Comparison of ENCODE assay signal across 12 mouse cellular contexts in the genomic region with DNA sequence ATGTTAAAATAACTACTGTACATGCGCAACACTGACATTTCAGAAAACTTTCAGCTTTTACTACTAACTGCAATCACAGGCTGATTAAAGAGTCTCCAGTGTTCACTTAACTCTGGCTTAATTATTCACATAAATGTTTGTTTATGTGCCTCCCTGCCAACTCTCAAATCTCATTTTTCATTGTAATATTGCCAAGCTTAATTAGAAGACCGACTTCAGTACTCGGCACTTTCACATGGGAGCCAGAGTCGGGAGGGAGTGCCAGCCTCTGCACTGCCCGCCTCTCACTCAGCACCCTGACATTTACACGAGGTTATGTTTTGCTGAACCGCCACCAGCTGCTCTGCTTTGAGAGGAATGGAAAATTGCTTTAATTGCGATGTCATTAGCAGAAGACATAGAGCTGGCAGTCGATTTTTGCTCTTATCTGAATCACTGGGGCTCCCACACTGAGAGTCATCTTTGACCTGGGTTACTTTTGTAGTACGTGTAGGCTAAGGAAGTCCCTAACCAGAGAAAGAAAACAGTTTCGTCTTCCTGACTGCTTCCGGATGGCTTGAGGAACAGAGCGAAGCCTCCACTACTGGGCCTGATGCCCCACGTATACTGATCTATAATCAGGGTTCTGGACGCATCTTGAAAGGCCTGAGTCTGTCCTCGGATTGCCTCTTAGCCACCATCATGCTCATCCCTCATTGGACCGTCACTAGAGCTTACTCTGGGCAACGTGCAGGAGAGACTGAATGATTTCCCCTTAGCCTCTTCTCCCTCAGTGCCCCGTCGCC. TPM values are rescaled to one million over a fixed set of nuclear protein-coding genes. Genes with fewer than 3 reads are reported as not detected.
DNase-seq lines count a peak whose midpoint lies in the region; ATAC-seq lines count a peak whose summit lies in the region.
"Had no signal": no experiment of that assay in that cellular context is flagged by ENCODE, and none has a peak within 500 bp of the region (broad histone marks: within the 10 kb centered on the region; RNA-seq: fewer than 3 reads in every experiment).

No protein-coding gene starts in this region.

- H3K4me2 ChIP-seq in forebrain, embryonic 13.5 days = peak overlapping the region; percentile 2; the same call in 1 of the 2 replicates
- H3K4me2 ChIP-seq in neural tube, embryonic 13.5 days = no peak overlapping the region
- H3K4me2 ChIP-seq: embryonic facial prominence, embryonic 13.5 days; limb, embryonic 15.5 days; neural tube, embryonic 12.5 days had no signal

- H3K36me3 ChIP-seq in forebrain, embryonic 13.5 days (ENCODE audit: poor library complexity, severe bottlenecking) = no peaks in the 10 kb centered on the region
- peaks cover 38% of the 10 kb centered on the region for H3K36me3 ChIP-seq in forebrain, embryonic 10.5 days (replicated peaks)
- H3K36me3 ChIP-seq in neural tube, embryonic 13.5 days = no peaks in the 10 kb centered on the region
- H3K36me3 ChIP-seq: neural tube, embryonic 12.5 days had no signal

- WGBS in forebrain, embryonic 13.5 days = 58% methylated on average over 20 of the region's 20 CpGs
- WGBS in forebrain, embryonic 10.5 days = 90% methylated on average over 20 of the region's 20 CpGs
- 73% methylated on average over 20 of the region's 20 CpGs for WGBS in neural tube, embryonic 13.5 days

- peak; percentile 95 for ATAC-seq in forebrain, embryonic 13.5 days
- peak; percentile 92 for ATAC-seq in neural tube, embryonic 13.5 days (ENCODE audit: low read depth)

- H3K9me3 ChIP-seq in forebrain, embryonic 13.5 days (replicated peaks) = no peaks in the 10 kb centered on the region
- H3K9me3 ChIP-seq in forebrain, embryonic 10.5 days = no peaks in the 10 kb centered on the region
- no peaks in the 10 kb centered on the region for H3K9me3 ChIP-seq in neural tube, embryonic 13.5 days
- H3K9me3 ChIP-seq: embryonic facial prominence, embryonic 13.5 days; limb, embryonic 15.5 days; neural tube, embryonic 12.5 days had no signal

- H3K27ac ChIP-seq in forebrain, embryonic 13.5 days = peak overlapping the region; percentile 58
- no peak overlapping the region for H3K27ac ChIP-seq in forebrain, embryonic 10.5 days
- no peak overlapping the region for H3K27ac ChIP-seq in neural tube, embryonic 13.5 days (replicated peaks)
- H3K27ac ChIP-seq: embryonic facial prominence, embryonic 13.5 days; limb, embryonic 15.5 days; neural tube, embryonic 12.5 days had no signal

- H3K27me3 ChIP-seq in forebrain, embryonic 13.5 days = no peaks in the 10 kb centered on the region
- no peaks in the 10 kb centered on the region for H3K27me3 ChIP-seq in forebrain, embryonic 10.5 days (ENCODE audit: poor library complexity, severe bottlenecking)
- no peaks in the 10 kb centered on the region for H3K27me3 ChIP-seq in neural tube, embryonic 13.5 days
- H3K27me3 ChIP-seq: embryonic facial prominence, embryonic 13.5 days; limb, embryonic 15.5 days; neural tube, embryonic 12.5 days had no signal

- peaks cover 19% of the 10 kb centered on the region for H3K4me1 ChIP-seq in forebrain, embryonic 13.5 days
- H3K4me1 ChIP-seq in forebrain, embryonic 10.5 days = no peaks in the 10 kb centered on the region
- H3K4me1 ChIP-seq in neural tube, embryonic 13.5 days (replicated peaks) = peaks cover 15% of the 10 kb centered on the region
- H3K4me1 ChIP-seq: limb, embryonic 15.5 days; neural tube, embryonic 12.5 days had no signal

- no peak overlapping the region for H3K4me3 ChIP-seq in forebrain, embryonic 13.5 days
- no peak overlapping the region for H3K4me3 ChIP-seq in forebrain, embryonic 10.5 days
- H3K4me3 ChIP-seq in neural tube, embryonic 13.5 days = no peak overlapping the region
- H3K4me3 ChIP-seq: embryonic facial prominence, embryonic 13.5 days; limb, embryonic 15.5 days; neural tube, embryonic 12.5 days had no signal

- no peak overlapping the region for H3K9ac ChIP-seq in forebrain, embryonic 13.5 days
- H3K9ac ChIP-seq in neural tube, embryonic 13.5 days = no peak overlapping the region
- H3K9ac ChIP-seq: embryonic facial prominence, embryonic 13.5 days; limb, embryonic 15.5 days; neural tube, embryonic 12.5 days had no signal

- no peak for DNase-seq in forebrain, embryonic 10.5 days (ENCODE audit: extremely low spot score, low spot score)
- no peak for DNase-seq in neural tube, embryonic 10.5 days (ENCODE audit: extremely low spot score, low spot score)
- DNase-seq in kidney, postnatal 36 days = peak; percentile 34 to 43
- DNase-seq in retina, postnatal 1 day = peak; percentile 92
- no peak for DNase-seq in heart, adult 9 months (ENCODE audit: low spot score in 2 of 2)
- DNase-seq in urinary bladder, postnatal 14 days (ENCODE audit: low spot score) = no peak
- DNase-seq: cerebellum, adult 2 months had no signal

RNA-seq across cellular contexts. Expression of gene Mthfd1l, which starts 52.4 kb away (rescaled TPM):
- polyA plus RNA-seq in forebrain, embryonic 13.5 days (2015; fragmentation: Nextera tagmentation; extraction: Ambion mirVana) = 5.2 and 6.4 TPM in 2 replicates
- 24.5 and 26.8 TPM in 2 replicates for polyA plus RNA-seq in forebrain, embryonic 10.5 days (2016; fragmentation: Nextera tagmentation; extraction: Ambion mirVana)
- polyA plus RNA-seq in neural tube, embryonic 13.5 days (2015; fragmentation: Nextera tagmentation; extraction: Ambion mirVana) = 6.2 and 6.4 TPM in 2 replicates

Comparison
In these comparisons a context has a peak if more than half of its experiments do, and no peak if none do; other contexts are left out.
1. DNase-seq: peak in kidney, postnatal 36 days (2 of 2) and retina, postnatal 1 day (single experiment); none in forebrain, embryonic 10.5 days (single experiment), neural tube, embryonic 10.5 days (single experiment), heart, adult 9 months (0 of 2) and urinary bladder, postnatal 14 days (single experiment).